Mouse (Mus musculus): ENCODE data around the gene Igdcc4.

DNA sequence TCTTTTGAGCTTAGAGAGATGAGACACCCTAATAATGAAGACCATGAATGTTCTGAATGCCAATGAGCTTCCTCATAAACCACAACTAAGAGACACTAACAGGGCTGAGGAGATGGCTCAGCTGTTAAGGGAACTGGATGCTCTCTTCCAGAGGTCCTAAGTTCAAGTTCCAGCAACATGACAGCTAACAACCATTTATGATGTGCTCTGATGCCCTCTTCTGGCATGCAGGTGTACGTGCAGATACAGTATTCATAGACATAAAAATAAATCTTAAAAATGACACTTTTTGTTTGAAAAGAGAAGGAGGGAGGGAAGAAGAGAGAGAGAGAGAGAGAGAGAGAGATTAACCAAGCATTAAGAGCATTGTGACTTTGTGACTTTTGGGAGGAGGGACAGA, 63.6 kb downstream of the Igdcc4 start:
- peak; percentile 53; the same call in 1 of the 2 replicates for TF ChIP-seq CTCF (IDR thresholded peaks at IDR 0.05; ENCODE audit: low read depth)
- no peak for TF ChIP-seq EP300 (IDR thresholded peaks at IDR 0.05; ENCODE audit: low read depth)

All from liver, embryonic 14.5 days (tissue).